Mouse (Mus musculus) stomach, embryonic 16.5 days (tissue): Measurements from ENCODE around the gene Wdpcp. TPM values are rescaled to one million over a fixed set of nuclear protein-coding genes. Genes with fewer than 3 reads are reported as not detected.

Experiments used
- ATAC-seq: fragments of 200-750 bp; cut with Nextera tagmentation; 2 replicates; pipeline ENCODE4 v1.8.0; 2017; ENCODE audit warnings: moderate number of reproducible peaks, moderate TSS enrichment; ENCODE audit not compliant: insufficient read depth, low FRiP score
- H3K27ac ChIP-seq: fragments of 300-500 bp; sonication (generic); 2 replicates; pipeline ENCODE4 v1.5.1; 2014; ENCODE audit warnings: low read length
- H3K27me3 ChIP-seq: fragments of 300-500 bp; sonication (generic); 2 replicates; pipeline ENCODE4 v1.6.1; 2014; ENCODE audit warnings: low read length, control low read depth, mixed read lengths; ENCODE audit not compliant: control insufficient read depth, insufficient read depth
- H3K36me3 ChIP-seq: fragments of 300-500 bp; sonication (generic); 2 replicates; pipeline ENCODE4 v1.6.1; 2014; ENCODE audit warnings: low read length; ENCODE audit not compliant: control insufficient read depth, insufficient read depth
- H3K4me1 ChIP-seq: fragments of 300-500 bp; sonication (generic); 2 replicates; pipeline ENCODE4 v1.6.1; 2014; ENCODE audit warnings: low read length, control low read depth, mixed read lengths; ENCODE audit not compliant: control insufficient read depth, insufficient read depth
- H3K4me2 ChIP-seq: fragments of 300-500 bp; sonication (generic); 2 replicates; pipeline ENCODE4 v1.6.1; 2014; ENCODE audit warnings: low read depth, low read length, mixed read lengths
- H3K4me3 ChIP-seq: fragments of 300-500 bp; sonication (generic); replicated peaks from 2 replicates; pipeline ENCODE4 v1.5.1; 2014; ENCODE audit warnings: mild to moderate bottlenecking, low read length
- H3K9ac ChIP-seq: fragments of 300-500 bp; sonication (generic); 2 replicates; pipeline ENCODE4 v1.6.1; 2014; ENCODE audit warnings: low read length
- H3K9me3 ChIP-seq: fragments of 300-500 bp; sonication (generic); replicated peaks from 2 replicates; pipeline ENCODE4 v1.6.1; 2016; ENCODE audit warnings: low read length, control low read depth; ENCODE audit not compliant: control insufficient read depth
- WGBS: fragments of 180-500 bp; shearing (Covaris S2); extraction: QIAGEN DNeasy Blood & Tissue Kit; methylation state at CpG from one replicate; pipeline ENCODE4 v1.1.7; 2014; 5-methylcytosine and 5-hydroxymethylcytosine counted together
- polyA plus RNA-seq: library from polyadenylated mRNA; unstranded; fragments of >200 nt; fragmentation: Nextera tagmentation; extraction: Ambion mirVana; gene quantifications from 2 replicates; pipeline ENCODE4 v1.2.1, GENCODE M21; 2015

The Wdpcp gene
- polyA plus RNA-seq, 1 experiment from 2014 or later: 9.2 TPM

GRCm38 (mm10) chr11:21602497-21602896, 30.5 kb downstream of the Wdpcp start:
- 45% methylated on average over 5 of the region's 5 CpGs for WGBS

GRCm38 (mm10) chr11:21615915-21616314, 43.9 kb downstream of the Wdpcp start:
- Histone ChIP-seq H3K4me2 (no peak overlapping the region), H3K4me3 (no peak overlapping the region), H3K36me3 (no peaks in the 10 kb centered on the region), H3K27me3 (no peaks in the 10 kb centered on the region), H3K4me1 (no peaks in the 10 kb centered on the region), H3K27ac (no peak overlapping the region), H3K9me3 (no peaks in the 10 kb centered on the region), H3K9ac (no peak overlapping the region)
- ATAC-seq: no peak

More at GRCm38 (mm10) chr11:21602497-21602896, 30.5 kb downstream of the Wdpcp start:
- no peaks in the 10 kb centered on the region for H3K36me3 ChIP-seq
- no peak for ATAC-seq
- no peak overlapping the region for H3K27ac ChIP-seq
- H3K9me3 ChIP-seq: no peaks in the 10 kb centered on the region
- no peak overlapping the region for H3K4me3 ChIP-seq
- no peaks in the 10 kb centered on the region for H3K27me3 ChIP-seq
- H3K4me1 ChIP-seq: no peaks in the 10 kb centered on the region
- no peak overlapping the region for H3K4me2 ChIP-seq
- no peak overlapping the region for H3K9ac ChIP-seq

- H3K4me3 ChIP-seq: no peak overlapping the region
- no peak overlapping the region for H3K27ac ChIP-seq
- H3K9ac ChIP-seq: no peak overlapping the region
- no peaks in the 10 kb centered on the region for H3K9me3 ChIP-seq
- no peaks in the 10 kb centered on the region for H3K36me3 ChIP-seq
- 63% methylated on average over 9 of the region's 9 CpGs for WGBS
- no peak for ATAC-seq
- no peaks in the 10 kb centered on the region for H3K27me3 ChIP-seq
- no peak overlapping the region for H3K4me2 ChIP-seq
- H3K4me1 ChIP-seq: 0 out of 2 replicates have a peak, but pooled peaks cover 6% of the 10 kb centered on the region
These were observed 62.3 kb downstream of the Wdpcp start for GRCm38 (mm10) chr11:21634171-21634907.

- H3K4me2 ChIP-seq: no peak overlapping the region
- peaks cover 6% of the 10 kb centered on the region; the same call in 1 of the 2 replicates for H3K4me1 ChIP-seq
- H3K27ac ChIP-seq: no peak overlapping the region
- 11% methylated on average over 5 of the region's 5 CpGs for WGBS
- no peak overlapping the region for H3K9ac ChIP-seq
- no peaks in the 10 kb centered on the region for H3K9me3 ChIP-seq
- no peak for ATAC-seq
- no peak overlapping the region for H3K4me3 ChIP-seq
- H3K27me3 ChIP-seq: no peaks in the 10 kb centered on the region
- H3K36me3 ChIP-seq: no peaks in the 10 kb centered on the region
These were observed 66.3 kb downstream of the Wdpcp start for GRCm38 (mm10) chr11:21638341-21638740.

GRCm38 (mm10) chr11:21639534-21639933, 67.5 kb downstream of the Wdpcp start:
- no peak for ATAC-seq
- H3K4me2 ChIP-seq: no peak overlapping the region
- H3K27me3 ChIP-seq: no peaks in the 10 kb centered on the region
- 21% methylated on average over 2 of the region's 2 CpGs for whole genome bisulfite sequencing
- no peaks in the 10 kb centered on the region for H3K9me3 ChIP-seq
- H3K4me3 ChIP-seq: no peak overlapping the region
- H3K36me3 ChIP-seq: no peaks in the 10 kb centered on the region
- peaks cover 6% of the 10 kb centered on the region for H3K4me1 ChIP-seq
- H3K27ac ChIP-seq: no peak overlapping the region
- H3K9ac ChIP-seq: no peak overlapping the region

GRCm38 (mm10) chr11:21644231-21644630, 72.2 kb downstream of the Wdpcp start:
- no peaks in the 10 kb centered on the region for H3K27me3 ChIP-seq
- no peak overlapping the region for H3K9ac ChIP-seq
- H3K9me3 ChIP-seq: no peaks in the 10 kb centered on the region
- H3K4me2 ChIP-seq: no peak overlapping the region
- WGBS: 66% methylated on average over 4 of the region's 4 CpGs
- H3K4me3 ChIP-seq: no peak overlapping the region
- no peak overlapping the region for H3K27ac ChIP-seq
- H3K36me3 ChIP-seq: no peaks in the 10 kb centered on the region
- H3K4me1 ChIP-seq: no peaks in the 10 kb centered on the region; the same call in none of the 2 replicates
- ATAC-seq: no peak

GRCm38 (mm10) chr11:21646136-21646535, 74.1 kb downstream of the Wdpcp start:
- no peaks in the 10 kb centered on the region; the same call in 1 of the 2 replicates for H3K4me1 ChIP-seq
- no peak for ATAC-seq
- H3K9ac ChIP-seq: no peak overlapping the region
- no peak overlapping the region for H3K4me3 ChIP-seq
- no peak overlapping the region for H3K4me2 ChIP-seq
- 67% methylated on average over 3 of the region's 3 CpGs for WGBS
- no peak overlapping the region for H3K27ac ChIP-seq
- no peaks in the 10 kb centered on the region for H3K9me3 ChIP-seq
- H3K27me3 ChIP-seq: no peaks in the 10 kb centered on the region
- H3K36me3 ChIP-seq: no peaks in the 10 kb centered on the region

- WGBS: 68% methylated on average over 3 of the region's 3 CpGs
- Histone ChIP-seq H3K4me2 (no peak overlapping the region), H3K27ac (no peak overlapping the region), H3K9ac (no peak overlapping the region), H3K9me3 (no peaks in the 10 kb centered on the region), H3K36me3 (no peaks in the 10 kb centered on the region), H3K4me1 (no peaks in the 10 kb centered on the region), H3K4me3 (no peak overlapping the region), H3K27me3 (no peaks in the 10 kb centered on the region)
- no peak for ATAC-seq
These were observed 87.0 kb downstream of the Wdpcp start for GRCm38 (mm10) chr11:21658985-21659384.

- no peak overlapping the region for H3K4me3 ChIP-seq
- 75% methylated on average over 2 of the region's 2 CpGs for WGBS
These were observed 105.0 kb downstream of the Wdpcp start for GRCm38 (mm10) chr11:21677034-21677433.

More at GRCm38 (mm10) chr11:21677034-21677433, 105.0 kb downstream of the Wdpcp start:
- Histone ChIP-seq H3K27me3 (no peaks in the 10 kb centered on the region), H3K9ac (no peak overlapping the region), H3K4me2 (no peak overlapping the region), H3K27ac (no peak overlapping the region), H3K36me3 (no peaks in the 10 kb centered on the region), H3K9me3 (no peaks in the 10 kb centered on the region), H3K4me1 (no peaks in the 10 kb centered on the region)
- ATAC-seq: no peak
